Mouse (Mus musculus): ENCODE measurements around the gene Pacsin1.

DNA sequence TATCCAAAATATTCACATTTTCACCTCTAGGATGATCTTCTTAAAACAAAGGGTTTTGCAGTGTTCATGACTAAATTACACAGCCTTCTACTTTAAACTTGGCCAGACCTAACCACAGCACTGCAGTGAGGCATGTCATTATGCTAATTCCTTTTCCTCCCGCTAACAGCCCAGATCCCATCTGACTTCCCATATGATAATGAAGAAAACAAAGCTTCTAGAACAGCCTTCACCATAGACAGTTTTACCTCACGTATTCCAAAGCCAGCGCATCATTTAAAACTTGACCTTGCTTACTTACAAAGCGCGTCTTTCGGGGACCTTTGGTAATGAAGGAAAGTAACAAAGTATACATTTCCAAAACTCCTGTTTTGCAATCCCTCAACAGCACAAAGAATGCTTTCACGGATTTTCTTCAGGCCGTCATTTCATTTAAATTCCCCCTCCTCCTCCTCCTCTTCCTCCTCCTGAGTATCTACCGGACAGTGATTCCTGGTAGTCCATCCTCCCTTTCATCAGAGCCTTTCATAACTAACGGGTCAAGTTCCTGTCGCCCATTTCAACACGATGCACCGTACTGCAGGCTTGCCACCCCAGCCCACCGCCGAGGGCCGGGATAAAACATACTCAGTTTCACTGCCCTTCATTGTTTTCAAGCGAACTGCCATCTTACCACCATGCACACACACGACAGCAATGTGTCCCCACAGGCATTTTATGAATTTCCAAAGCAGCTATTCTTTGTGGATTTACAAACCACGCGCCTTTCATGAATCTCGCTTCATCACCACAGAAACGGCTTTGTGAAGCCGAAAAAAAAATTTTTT lies 33.4 kb upstream of the Pacsin1 start:
- TF ChIP-seq CTCF (IDR thresholded peaks at IDR 0.05) (no peak), POLR2A (IDR thresholded peaks at IDR 0.05; ENCODE audit: insufficient read depth, low read depth, low read length) (no peak), EP300 (IDR thresholded peaks at IDR 0.05; ENCODE audit: insufficient read depth, low read depth, low read length) (no peak)
